Mouse (Mus musculus) naive thymus-derived CD4-positive, alpha-beta T cell, adult 5 months (primary cell): ENCODE measurements around the gene Cd163l1. TPM values are rescaled to one million over a fixed set of nuclear protein-coding genes. Genes with fewer than 3 reads are reported as not detected.

Experiments used
- polyA plus RNA-seq: library from polyadenylated mRNA; unstranded; fragments of 100-300 nt; shearing (Covaris generic); gene quantifications from one replicate; pipeline ENCODE4 v1.2.1, GENCODE M21; 2017

Gene Cd163l1
- not detected for polyA plus RNA-seq

GRCm38 (mm10) chr7:140217967-140218366 is at the start of gene Cd163l1:
Cd163l1 (plus strand) TSS chr7:140218267.

DNA sequence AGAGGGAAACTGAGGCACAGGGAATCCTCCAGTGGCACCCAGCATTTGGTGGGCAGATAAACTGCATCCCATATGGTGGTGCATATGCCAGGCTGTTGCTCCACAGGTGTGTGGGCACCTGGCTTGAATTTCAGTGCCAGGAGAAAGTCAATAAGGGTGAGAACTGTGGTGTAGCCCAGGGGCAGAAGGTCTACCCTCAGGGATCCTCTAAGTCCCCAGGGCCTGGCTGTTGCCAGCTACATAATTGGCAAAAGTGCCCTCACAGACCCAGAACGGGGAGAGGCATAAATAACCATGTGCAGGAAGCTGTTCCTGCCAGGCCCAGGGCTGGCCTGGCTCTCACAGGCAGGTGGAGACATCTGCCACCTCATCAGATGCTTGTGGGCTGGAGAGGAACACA is 45.1 kb upstream of the Cd163l1 start, which contains the start of gene Olfr523:
Gene Olfr523, plus strand, starts transcription at position 282 of the 400 bp plus-strand sequence.

GRCm38 (mm10) chr7:140205864-140206263 is 12.2 kb upstream of the Cd163l1 start, which contains the start of gene Olfr524:
Olfr524 (minus strand) TSS chr7:140205964.

DNA sequence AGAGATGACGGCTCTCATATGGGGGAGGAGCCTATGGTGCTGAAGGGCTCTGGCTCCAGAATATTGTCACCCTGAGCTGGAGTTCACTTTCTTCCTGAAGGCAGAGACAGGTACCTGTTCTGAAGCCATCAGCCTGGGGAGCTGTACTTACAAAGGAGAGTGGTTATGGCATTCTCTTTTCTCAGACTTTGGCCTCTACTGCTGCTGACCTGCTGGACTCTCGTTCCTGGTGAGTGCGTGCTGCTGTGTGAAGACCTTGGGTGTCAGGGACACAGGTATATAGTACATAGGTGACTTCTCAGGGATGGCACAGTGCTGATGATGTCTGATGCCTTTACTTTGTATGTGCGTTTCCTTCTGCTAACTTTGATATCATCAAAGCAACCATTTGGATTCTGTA is 29.1 kb downstream of the Cd163l1 start, which contains the start of gene 5830411N06Rik:
Gene 5830411N06Rik, plus strand, starts transcription at position 69 of the 400 bp plus-strand sequence.

Other genes with a start within 250 kb of the Cd163l1 start
- gene 6430531B16Rik, start 239.5 kb upstream of the Cd163l1 start, polyA plus RNA-seq = not detected
- 0.21 TPM for gene Adam8, start 225.7 kb upstream of the Cd163l1 start, polyA plus RNA-seq
- gene Zfp511, start 181.9 kb upstream of the Cd163l1 start, polyA plus RNA-seq = 42.6 TPM
- gene Tubgcp2, start 181.6 kb upstream of the Cd163l1 start, polyA plus RNA-seq = 29.9 TPM
- not detected for gene Msx3, start 169.2 kb upstream of the Cd163l1 start, polyA plus RNA-seq
- gene Caly, start 135.7 kb upstream of the Cd163l1 start, polyA plus RNA-seq = not detected
- gene Prap1, start 124.9 kb upstream of the Cd163l1 start, polyA plus RNA-seq = not detected
- gene Fuom, start 115.8 kb upstream of the Cd163l1 start, polyA plus RNA-seq = 2.6 TPM
- gene Paox, start 102.5 kb upstream of the Cd163l1 start, polyA plus RNA-seq = 6.3 TPM
- gene Echs1, start 101.8 kb upstream of the Cd163l1 start, polyA plus RNA-seq = 32.1 TPM
- gene Mtg1, start 80.7 kb upstream of the Cd163l1 start, polyA plus RNA-seq = 20.7 TPM
- gene Sprn, start 63.4 kb upstream of the Cd163l1 start, polyA plus RNA-seq = not detected
- not detected for gene Olfr522, start 53.5 kb upstream of the Cd163l1 start, polyA plus RNA-seq
- not detected for gene Olfr523, start 45.0 kb upstream of the Cd163l1 start, polyA plus RNA-seq
- gene Olfr524, start 12.3 kb upstream of the Cd163l1 start, polyA plus RNA-seq = not detected
- not detected for gene 5830411N06Rik, start 29.0 kb downstream of the Cd163l1 start, polyA plus RNA-seq
- gene Olfr525, start 102.6 kb downstream of the Cd163l1 start, polyA plus RNA-seq = 0.10 TPM
- not detected for gene Olfr527, start 115.8 kb downstream of the Cd163l1 start, polyA plus RNA-seq
- gene Olfr60, start 143.4 kb downstream of the Cd163l1 start, polyA plus RNA-seq = not detected
- gene Olfr530, start 158.1 kb downstream of the Cd163l1 start, polyA plus RNA-seq = 0.24 TPM
- not detected for gene Olfr531, start 184.7 kb downstream of the Cd163l1 start, polyA plus RNA-seq
- gene Olfr532, start 203.4 kb downstream of the Cd163l1 start, polyA plus RNA-seq = not detected
- not detected for gene Olfr533, start 245.1 kb downstream of the Cd163l1 start, polyA plus RNA-seq